Mouse (Mus musculus): ENCODE results near the gene Nudt2. TPM values are rescaled to one million over a fixed set of nuclear protein-coding genes. Genes with fewer than 3 reads are reported as not detected.

The Nudt2 gene
- polyA plus RNA-seq, 1 experiment from 2014 or later = 40.5 TPM

GRCm38 (mm10) chr4:41505131-41505551 is 40.2 kb downstream of the Nudt2 start:
- Histone ChIP-seq H3K9me3 (replicated peaks) (no peaks in the 10 kb centered on the region), H3K27ac (ENCODE audit: poor library complexity, severe bottlenecking) (no peak overlapping the region), H3K4me3 (no peak overlapping the region), H3K27me3 (replicated peaks) (peaks cover 56% of the 10 kb centered on the region), H3K4me2 (no peak overlapping the region), H3K9ac (no peak overlapping the region), H3K36me3 (no peaks in the 10 kb centered on the region), H3K4me1 (replicated peaks) (peaks cover 29% of the 10 kb centered on the region)
- 47% methylated on average over 11 of the region's 11 CpGs for WGBS
- no peak for ATAC-seq (ENCODE audit: insufficient number of reproducible peaks, low FRiP score)

GRCm38 (mm10) chr4:41506156-41506555 is 41.2 kb downstream of the Nudt2 start:
- no peaks in the 10 kb centered on the region for H3K9me3 ChIP-seq (replicated peaks)
- WGBS = 11% methylated on average over 13 of the region's 13 CpGs
- H3K4me1 ChIP-seq (replicated peaks) = peaks cover 29% of the 10 kb centered on the region
- no peaks in the 10 kb centered on the region for H3K36me3 ChIP-seq
- H3K27me3 ChIP-seq (replicated peaks) = peaks cover 53% of the 10 kb centered on the region
- H3K4me2 ChIP-seq = peak overlapping the region; percentile 92
- H3K9ac ChIP-seq = no peak overlapping the region; the same call in 1 of the 2 replicates
- H3K4me3 ChIP-seq = peak overlapping the region; percentile 53
- no peak for ATAC-seq (ENCODE audit: insufficient number of reproducible peaks, low FRiP score)
- no peak overlapping the region for H3K27ac ChIP-seq (ENCODE audit: poor library complexity, severe bottlenecking)

- no peaks in the 10 kb centered on the region for H3K9me3 ChIP-seq (replicated peaks)
- no peaks in the 10 kb centered on the region for H3K36me3 ChIP-seq
- peak overlapping the region; percentile 53 for H3K4me3 ChIP-seq
- H3K27me3 ChIP-seq (replicated peaks) = peaks cover 53% of the 10 kb centered on the region
- peak overlapping the region; percentile 92 for H3K4me2 ChIP-seq
- H3K27ac ChIP-seq (ENCODE audit: poor library complexity, severe bottlenecking) = no peak overlapping the region
- ATAC-seq (ENCODE audit: insufficient number of reproducible peaks, low FRiP score) = peak; percentile 66
- H3K4me1 ChIP-seq (replicated peaks) = peaks cover 28% of the 10 kb centered on the region
- WGBS = under 1% methylated on average over 28 of the region's 29 CpGs
- peak overlapping the region; percentile 50 for H3K9ac ChIP-seq
These were observed 42.0 kb downstream of the Nudt2 start for GRCm38 (mm10) chr4:41506906-41507305.

GRCm38 (mm10) chr4:41507326-41507924 is 42.5 kb downstream of the Nudt2 start:
- peaks cover 54% of the 10 kb centered on the region for H3K27me3 ChIP-seq (replicated peaks)
- peak overlapping the region; percentile 50 for H3K9ac ChIP-seq
- WGBS = 3% methylated on average over 22 of the region's 22 CpGs

GRCm38 (mm10) chr4:41507998-41508397 is 43.0 kb downstream of the Nudt2 start:
- Histone ChIP-seq H3K9me3 (replicated peaks) (no peaks in the 10 kb centered on the region), H3K4me3 (no peak overlapping the region), H3K27ac (ENCODE audit: poor library complexity, severe bottlenecking) (no peak overlapping the region), H3K4me2 (no peak overlapping the region), H3K9ac (no peak overlapping the region), H3K36me3 (no peaks in the 10 kb centered on the region), H3K27me3 (replicated peaks) (peaks cover 60% of the 10 kb centered on the region), H3K4me1 (replicated peaks) (peaks cover 17% of the 10 kb centered on the region)
- 29% methylated on average over 7 of the region's 7 CpGs for WGBS
- ATAC-seq (ENCODE audit: insufficient number of reproducible peaks, low FRiP score) = no peak

More at GRCm38 (mm10) chr4:41507326-41507924, 42.5 kb downstream of the Nudt2 start:
- Histone ChIP-seq H3K4me3 (peak overlapping the region; percentile 53), H3K4me2 (peak overlapping the region; percentile 92), H3K36me3 (no peaks in the 10 kb centered on the region), H3K4me1 (replicated peaks) (peaks cover 23% of the 10 kb centered on the region), H3K9me3 (replicated peaks) (no peaks in the 10 kb centered on the region), H3K27ac (ENCODE audit: poor library complexity, severe bottlenecking) (no peak overlapping the region)
- ATAC-seq (ENCODE audit: insufficient number of reproducible peaks, low FRiP score) = no peak

- H3K9ac ChIP-seq = no peak overlapping the region; the same call in 1 of the 2 replicates
- H3K27me3 ChIP-seq (replicated peaks) = peaks cover 58% of the 10 kb centered on the region
- no peaks in the 10 kb centered on the region for H3K9me3 ChIP-seq (replicated peaks)
- H3K27ac ChIP-seq (ENCODE audit: poor library complexity, severe bottlenecking) = no peak overlapping the region
- H3K4me1 ChIP-seq (replicated peaks) = no peaks in the 10 kb centered on the region
- no peak overlapping the region for H3K4me3 ChIP-seq
- no peaks in the 10 kb centered on the region for H3K36me3 ChIP-seq
- ATAC-seq (ENCODE audit: insufficient number of reproducible peaks, low FRiP score) = no peak
- 37% methylated on average over 4 of the region's 4 CpGs for WGBS
- H3K4me2 ChIP-seq = no peak overlapping the region
These were observed 48.4 kb downstream of the Nudt2 start for GRCm38 (mm10) chr4:41513309-41513708.

GRCm38 (mm10) chr4:41513714-41514113 is 48.8 kb downstream of the Nudt2 start:
- Histone ChIP-seq H3K4me3 (no peak overlapping the region), H3K9me3 (replicated peaks) (no peaks in the 10 kb centered on the region), H3K27ac (ENCODE audit: poor library complexity, severe bottlenecking) (no peak overlapping the region), H3K27me3 (replicated peaks) (peaks cover 57% of the 10 kb centered on the region), H3K4me1 (replicated peaks) (no peaks in the 10 kb centered on the region), H3K36me3 (no peaks in the 10 kb centered on the region), H3K4me2 (no peak overlapping the region), H3K9ac (no peak overlapping the region)
- no peak for ATAC-seq (ENCODE audit: insufficient number of reproducible peaks, low FRiP score)
- 21% methylated on average over 8 of the region's 8 CpGs for WGBS

- no peak within 1 kb of the TSS for H3K27ac ChIP-seq (ENCODE audit: poor library complexity, severe bottlenecking)
- H3K9me3 ChIP-seq (replicated peaks) = no peaks in the 10 kb centered on the region
- peaks cover 54% of the 10 kb centered on the region for H3K27me3 ChIP-seq (replicated peaks)
- 64% methylated on average over 2 of the region's 2 CpGs for WGBS
- no peak within 1 kb of the TSS for H3K9ac ChIP-seq
- ATAC-seq (ENCODE audit: insufficient number of reproducible peaks, low FRiP score) = no peak
- H3K4me3 ChIP-seq = no peak within 1 kb of the TSS
- no peaks in the 10 kb centered on the region for H3K36me3 ChIP-seq
- no peaks in the 10 kb centered on the region for H3K4me1 ChIP-seq (replicated peaks)
- no peak within 1 kb of the TSS for H3K4me2 ChIP-seq
These were observed 52.3 kb downstream of the Nudt2 start, which contains the start of gene 1110017D15Rik for GRCm38 (mm10) chr4:41517233-41517632. TSS of gene 1110017D15Rik (minus strand) at chr4:41517333.

GRCm38 (mm10) chr4:41518349-41518748 is 53.4 kb downstream of the Nudt2 start:
- Histone ChIP-seq H3K4me1 (replicated peaks) (no peaks in the 10 kb centered on the region), H3K36me3 (no peaks in the 10 kb centered on the region), H3K4me3 (no peak overlapping the region), H3K9me3 (replicated peaks) (no peaks in the 10 kb centered on the region), H3K4me2 (no peak overlapping the region), H3K27ac (ENCODE audit: poor library complexity, severe bottlenecking) (no peak overlapping the region), H3K27me3 (replicated peaks) (peaks cover 43% of the 10 kb centered on the region), H3K9ac (no peak overlapping the region)
- no peak for ATAC-seq (ENCODE audit: insufficient number of reproducible peaks, low FRiP score)
- 69% methylated on average over 7 of the region's 7 CpGs for WGBS

- Histone ChIP-seq H3K4me2 (no peak overlapping the region), H3K36me3 (no peaks in the 10 kb centered on the region), H3K27me3 (replicated peaks) (peaks cover 43% of the 10 kb centered on the region), H3K4me3 (no peak overlapping the region), H3K4me1 (replicated peaks) (no peaks in the 10 kb centered on the region), H3K9ac (no peak overlapping the region), H3K27ac (ENCODE audit: poor library complexity, severe bottlenecking) (no peak overlapping the region), H3K9me3 (replicated peaks) (no peaks in the 10 kb centered on the region)
- WGBS = 83% methylated on average over 5 of the region's 5 CpGs
- no peak for ATAC-seq (ENCODE audit: insufficient number of reproducible peaks, low FRiP score)
These were observed 54.2 kb downstream of the Nudt2 start for GRCm38 (mm10) chr4:41519195-41519594.

GRCm38 (mm10) chr4:41520641-41521040 is 55.7 kb downstream of the Nudt2 start:
- Histone ChIP-seq H3K4me1 (replicated peaks) (no peaks in the 10 kb centered on the region), H3K9me3 (replicated peaks) (no peaks in the 10 kb centered on the region), H3K27ac (ENCODE audit: poor library complexity, severe bottlenecking) (no peak overlapping the region), H3K27me3 (replicated peaks) (peaks cover 43% of the 10 kb centered on the region), H3K4me3 (no peak overlapping the region), H3K36me3 (no peaks in the 10 kb centered on the region), H3K4me2 (no peak overlapping the region), H3K9ac (no peak overlapping the region)
- no peak for ATAC-seq (ENCODE audit: insufficient number of reproducible peaks, low FRiP score)
- WGBS = 32% methylated on average over 14 of the region's 14 CpGs

- Histone ChIP-seq H3K27me3 (replicated peaks) (peaks cover 40% of the 10 kb centered on the region), H3K4me3 (no peak overlapping the region), H3K4me1 (replicated peaks) (0 out of 2 replicates have a peak, but pooled peaks cover 6% of the 10 kb centered on the region), H3K36me3 (no peaks in the 10 kb centered on the region), H3K27ac (ENCODE audit: poor library complexity, severe bottlenecking) (no peak overlapping the region), H3K9me3 (replicated peaks) (no peaks in the 10 kb centered on the region), H3K4me2 (no peak overlapping the region), H3K9ac (no peak overlapping the region)
- WGBS = 87% methylated on average over 6 of the region's 6 CpGs
- ATAC-seq (ENCODE audit: insufficient number of reproducible peaks, low FRiP score) = no peak
These were observed 57.2 kb downstream of the Nudt2 start for GRCm38 (mm10) chr4:41522136-41522535.

Data from heart, embryonic 12.5 days (tissue).